Mouse (Mus musculus): ENCODE data around the gene Wrap73.

- no peak for TF ChIP-seq CTCF (IDR thresholded peaks at IDR 0.05; ENCODE audit: low read depth)
- TF ChIP-seq EP300 (IDR thresholded peaks at IDR 0.05; ENCODE audit: low read depth), result no peak
These were observed 5.0 kb upstream of the Wrap73 start for GRCm38 (mm10) chr4:154137139-154137538.

All from liver, embryonic 14.5 days (tissue).